Mouse (Mus musculus) urinary bladder, postnatal 10 days (tissue): ENCODE results near the gene Trpv1.

Experiments
- DNase-seq: peaks from one replicate; pipeline ENCODE4 v3.0.0; 2022; ENCODE audit warnings: low spot score

The Trpv1 gene

GRCm38 (mm10) chr11:73235990-73236701 lies 2.1 kb downstream of the Trpv1 start:
- DNase-seq: no peak

DNA sequence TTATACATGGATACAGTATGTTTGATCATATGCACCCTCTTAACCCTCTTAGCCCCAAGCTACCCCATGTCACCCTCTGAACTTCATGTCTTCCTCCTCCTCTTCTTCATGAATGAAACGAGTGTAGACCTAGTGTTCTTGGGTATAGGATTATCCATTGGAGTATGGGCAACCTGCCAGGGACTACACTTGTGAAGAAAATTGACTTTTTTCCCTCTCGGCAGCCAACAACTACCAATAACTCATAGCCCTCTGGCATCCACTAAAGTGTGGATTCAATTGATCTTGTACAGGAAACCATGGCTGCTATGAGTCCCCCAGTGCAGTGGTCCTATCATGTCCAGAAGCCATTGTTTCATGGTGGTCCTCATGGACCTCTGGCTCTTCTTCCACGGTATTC lies 2.6 kb downstream of the Trpv1 start:
- no peak for DNase-seq

DNA sequence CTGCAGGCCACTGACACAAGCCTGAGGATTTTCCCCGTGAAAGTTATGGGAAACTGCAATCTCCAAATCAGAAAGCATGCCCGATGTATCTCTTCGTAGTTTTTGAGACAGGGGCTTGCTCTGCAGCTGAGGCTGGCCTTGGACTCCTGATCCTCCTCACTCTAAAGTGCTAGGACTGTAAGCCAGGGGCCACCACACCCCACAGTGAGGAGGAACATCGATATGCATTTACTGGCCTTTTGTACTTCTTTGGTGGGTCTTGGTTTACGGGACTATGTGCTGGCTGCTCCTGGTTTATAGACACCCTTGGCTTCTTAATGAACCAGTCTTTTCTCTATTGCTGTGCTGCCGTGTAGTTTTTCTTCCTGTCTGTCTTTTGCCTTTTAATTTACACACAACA lies 8.1 kb downstream of the Trpv1 start:
- no peak for DNase-seq

DNA sequence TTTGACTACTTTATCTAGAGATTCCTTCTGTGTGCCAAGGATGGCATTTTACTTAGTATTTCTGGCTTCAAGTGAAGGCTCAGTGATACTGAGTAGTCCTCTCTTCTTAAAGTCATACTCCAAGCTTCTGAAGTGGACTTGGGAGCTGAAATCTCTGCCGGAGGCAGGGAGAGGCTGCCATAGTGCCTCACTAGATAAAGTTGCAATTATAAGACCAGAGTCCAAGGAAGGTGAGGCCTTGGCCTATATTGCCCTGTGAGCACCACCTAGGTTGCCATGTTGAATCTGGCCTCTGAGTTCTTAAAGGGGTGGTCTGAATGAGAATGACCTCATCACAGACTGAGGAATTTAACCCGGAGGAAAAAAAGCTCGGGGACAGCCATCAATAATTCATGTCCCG lies 8.7 kb downstream of the Trpv1 start:
- DNase-seq: no peak

DNA sequence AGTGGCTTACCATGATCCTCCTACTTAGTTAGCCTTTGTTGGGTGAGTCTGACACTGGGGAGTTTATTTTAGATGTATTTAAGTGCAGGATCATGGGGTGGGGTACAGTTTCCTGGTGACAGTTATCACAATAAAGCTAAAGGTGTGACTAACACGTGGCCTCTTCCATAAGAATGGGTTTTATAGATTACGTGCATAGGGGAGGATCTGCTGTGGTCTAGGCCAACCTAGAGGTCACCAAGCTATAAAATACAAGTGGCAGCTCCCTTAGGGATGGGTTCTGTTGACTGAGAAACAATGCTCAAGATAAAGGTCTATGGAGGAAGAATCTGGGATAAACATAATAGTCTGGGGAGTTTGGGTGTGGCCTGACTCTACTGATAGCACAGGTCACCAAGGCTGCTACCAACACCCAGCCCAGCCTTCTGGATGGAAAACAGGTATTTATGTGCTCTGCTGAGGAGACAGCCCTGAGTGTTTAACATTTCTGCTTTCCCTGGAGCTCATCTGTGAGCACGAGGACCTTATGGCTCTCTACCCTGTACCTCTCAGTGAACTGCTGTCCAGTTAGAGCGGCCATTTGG lies 23.4 kb downstream of the Trpv1 start:
- DNase-seq: no peak

DNA sequence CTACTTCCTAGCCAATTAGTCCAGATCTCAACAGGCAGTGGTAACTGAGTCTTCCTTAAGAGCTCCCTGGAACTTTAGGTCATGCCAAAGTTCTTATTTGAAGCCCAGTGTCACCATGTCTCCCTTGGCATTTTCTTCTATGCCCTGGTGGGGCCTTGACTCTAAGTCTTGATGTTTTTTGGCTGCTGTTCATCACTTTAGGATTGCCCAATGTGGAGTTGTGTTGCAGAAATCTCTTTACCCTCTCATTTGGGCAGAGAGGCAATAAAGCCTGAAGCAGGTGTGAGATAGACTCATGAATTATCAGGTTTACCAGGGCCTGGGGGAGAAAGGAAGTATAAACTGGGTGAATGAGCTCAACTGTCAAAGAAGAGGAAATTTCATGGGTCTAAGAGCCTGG lies 24.6 kb downstream of the Trpv1 start:
- no peak for DNase-seq

GRCm38 (mm10) chr11:73260457-73260856 lies 26.4 kb downstream of the Trpv1 start:
- no peak for DNase-seq

DNA sequence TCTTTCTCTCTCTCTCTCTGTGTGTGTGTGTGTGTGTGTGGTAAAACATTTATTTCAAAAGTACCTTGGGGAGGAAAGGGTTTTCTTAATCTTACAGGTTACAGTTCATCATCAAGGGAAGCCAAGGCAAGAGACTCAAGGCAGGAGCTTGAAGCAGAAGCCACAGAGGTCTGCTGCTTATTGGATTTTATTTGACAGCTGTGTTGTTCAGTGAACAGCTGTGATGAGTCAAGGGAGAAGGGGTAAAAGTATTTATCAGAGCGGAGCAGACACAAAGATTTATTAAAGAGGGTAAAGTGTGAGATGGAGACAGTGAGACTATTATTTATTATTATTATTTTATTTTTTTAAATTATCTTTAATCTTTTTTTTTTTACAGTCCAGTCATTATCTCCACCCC lies 27.3 kb downstream of the Trpv1 start:
- DNase-seq: no peak

GRCm38 (mm10) chr11:73267267-73267666 lies 33.2 kb downstream of the Trpv1 start, which contains the start of gene Trpv3:
TSS of gene Trpv3 (plus strand) at chr11:73267388.
- DNase-seq: no peak

DNA sequence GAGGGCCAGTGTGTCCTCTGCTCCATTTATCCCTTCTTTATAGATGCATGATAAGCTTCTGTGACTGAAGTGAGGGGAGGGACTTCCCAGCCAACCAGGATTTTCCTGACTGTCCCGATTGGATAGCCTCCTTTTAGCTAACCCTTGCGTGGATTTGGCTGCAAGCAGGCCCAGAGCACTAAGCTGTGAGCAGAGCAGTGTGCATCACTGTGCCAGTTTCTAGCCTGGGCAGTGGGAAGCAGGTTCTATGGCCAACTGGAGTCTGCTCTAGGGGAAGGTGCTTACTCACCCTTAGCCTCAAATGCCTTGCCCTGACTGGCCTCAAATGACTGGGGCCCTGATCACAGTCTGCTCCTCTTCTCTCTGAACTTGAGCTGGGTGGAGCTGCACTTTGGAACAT lies 40.7 kb downstream of the Trpv1 start:
- DNase-seq: no peak

- no peak for DNase-seq
Measured at GRCm38 (mm10) chr11:73280710-73281109, 46.6 kb downstream of the Trpv1 start.

- no peak for DNase-seq
Measured at GRCm38 (mm10) chr11:73281528-73282027, 47.5 kb downstream of the Trpv1 start.

DNA sequence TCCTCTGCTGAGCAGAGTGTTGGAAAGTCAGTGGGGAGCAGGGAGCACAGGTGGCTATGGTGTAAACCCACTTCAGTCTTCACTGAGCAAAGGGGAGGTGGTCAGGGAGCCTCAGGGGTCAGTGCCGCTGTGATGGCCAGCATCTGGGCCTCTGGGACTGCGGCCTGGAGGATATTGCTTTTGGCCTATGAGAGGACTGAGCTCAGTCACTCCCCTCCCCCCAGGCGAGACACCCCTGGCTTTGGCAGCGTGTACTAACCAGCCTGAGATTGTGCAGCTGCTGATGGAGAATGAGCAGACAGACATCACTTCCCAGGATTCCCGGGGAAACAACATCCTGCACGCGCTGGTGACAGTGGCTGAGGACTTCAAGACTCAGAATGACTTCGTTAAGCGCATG lies 49.3 kb downstream of the Trpv1 start:
- DNase-seq: no peak

DNA sequence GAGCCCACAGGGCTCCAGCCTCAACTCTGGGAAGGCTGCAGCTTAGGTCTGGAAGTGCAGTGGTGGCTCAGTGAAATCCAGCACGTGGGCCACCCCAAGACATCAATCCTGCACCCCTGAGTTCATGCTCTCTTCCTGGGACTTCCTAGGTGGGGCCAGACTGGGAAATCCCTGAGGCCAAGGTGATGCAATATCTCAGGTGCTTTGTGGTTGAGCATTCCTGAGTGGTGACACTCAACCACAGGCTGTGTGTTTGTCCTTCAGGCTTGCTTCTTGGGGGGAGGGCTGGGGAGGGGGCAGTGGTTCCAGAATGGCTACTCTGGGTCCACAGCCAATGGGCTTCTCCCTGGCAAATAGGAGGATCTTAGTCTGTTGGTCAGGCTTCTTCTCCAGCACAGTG lies 49.8 kb downstream of the Trpv1 start:
- DNase-seq: no peak

DNA sequence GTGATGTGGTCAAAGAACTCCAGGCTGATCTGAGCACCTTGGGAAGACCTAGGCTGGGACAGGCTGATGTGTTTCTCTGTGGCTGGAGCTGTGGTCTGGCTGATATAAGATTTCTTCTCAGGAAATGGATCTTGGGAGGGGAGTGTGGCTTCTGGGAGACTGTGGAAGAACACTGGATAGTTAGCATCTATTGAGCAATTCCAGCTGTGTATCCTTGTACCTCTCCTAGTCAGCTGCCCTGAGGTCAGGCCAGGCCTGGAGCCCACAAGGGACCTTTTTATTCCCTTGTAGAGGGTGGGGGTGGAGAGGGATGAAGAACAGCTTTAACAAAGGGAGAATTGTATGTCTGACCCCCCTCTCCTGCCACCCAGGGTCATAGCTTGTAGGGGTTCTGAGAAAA lies 50.3 kb downstream of the Trpv1 start:
- DNase-seq: no peak

- no peak for DNase-seq
Measured at GRCm38 (mm10) chr11:73289621-73290020, 55.5 kb downstream of the Trpv1 start.

DNA sequence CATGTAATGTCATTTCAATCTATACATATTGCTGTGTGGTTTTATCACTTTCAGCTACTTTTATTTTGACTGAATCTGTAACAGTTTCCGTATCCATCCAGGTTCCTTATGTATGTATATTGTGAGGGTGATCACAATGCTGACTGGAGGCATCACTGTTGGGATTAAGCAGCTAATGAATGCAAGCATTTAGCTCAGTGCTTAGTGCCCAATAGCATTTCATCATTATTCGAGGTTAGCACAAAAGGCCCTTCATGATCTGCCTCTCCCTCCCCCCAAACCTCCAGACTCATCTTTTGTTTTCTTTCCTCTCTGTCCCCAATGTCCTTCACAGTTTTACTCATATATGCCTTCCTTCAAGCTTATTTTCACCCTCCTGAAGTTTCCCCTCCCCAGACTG lies 69.0 kb downstream of the Trpv1 start:
- no peak for DNase-seq
